Mouse (Mus musculus) heart, adult 2 months (tissue): ENCODE results near the gene Sftpd.

Source experiments
- CTCF ChIP-seq: fragments of 200-600 bp; IDR thresholded peaks from 2 replicates; pipeline ENCODE4 v1.8.1; 2022; ENCODE audit warnings: antibody characterized with exemption, mild to moderate bottlenecking, moderate library complexity
- POLR2A ChIP-seq: fragments of 200-500 bp; IDR thresholded peaks from 2 replicates; pipeline ENCODE4 v1.6.1; 2011; ENCODE audit warnings: mild to moderate bottlenecking, low read depth, low read length, control low read depth; ENCODE audit not compliant: insufficient read depth

DNA sequence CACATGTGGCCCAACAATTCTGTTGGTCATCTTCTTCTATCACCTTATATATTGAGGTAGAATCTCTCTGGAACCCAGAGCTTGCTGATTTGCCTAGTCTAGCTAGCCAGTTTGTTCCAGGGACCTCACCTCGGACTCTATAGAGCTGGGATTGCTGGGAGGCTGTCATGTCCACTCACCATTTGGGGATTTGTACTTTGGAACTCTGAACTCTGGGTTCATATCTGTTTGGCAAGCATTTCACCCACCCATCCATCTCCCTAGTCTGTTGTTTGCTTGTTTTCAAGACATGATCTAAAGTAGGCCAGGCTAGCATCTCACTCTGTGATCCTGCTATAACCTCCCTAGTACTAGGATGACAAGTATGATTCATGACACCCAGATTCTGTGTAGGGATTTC lies 10.1 kb downstream of the Sftpd start:
- TF ChIP-seq POLR2A, result no peak
- no peak for TF ChIP-seq CTCF
